Mouse (Mus musculus): ENCODE measurements at regions not wholly inside any gene's neighbourhood (a gene's known extent, or its start where the extent isn't known, plus 50 kb on each side); places are given as distances from the start of the nearest gene placed in this dataset.

DNA sequence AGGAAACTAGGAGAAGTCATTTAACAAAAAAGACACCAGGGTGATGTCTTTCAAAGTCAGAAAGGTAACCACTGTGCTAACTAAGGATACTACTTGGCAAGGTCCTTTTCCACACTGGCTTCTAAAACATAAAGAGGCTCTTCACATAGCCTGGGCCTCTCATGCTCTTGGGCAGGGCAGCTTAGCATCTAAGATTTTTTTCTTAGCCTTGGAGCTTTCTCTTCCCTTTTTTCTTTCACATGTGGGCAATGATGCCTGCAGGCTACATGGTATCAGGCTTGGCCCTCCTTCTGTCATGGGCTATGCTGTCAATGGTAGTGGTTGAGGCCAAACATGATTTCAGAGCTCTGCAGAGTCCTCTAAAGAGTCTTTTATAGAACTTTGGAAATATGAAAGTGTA, 60.6 kb downstream of the Serpinb6d start:
- TF ChIP-seq GATA1 (IDR thresholded peaks at IDR 0.05; ENCODE audit: borderline replicate concordance, low read length) (no peak), FLI1 (IDR thresholded peaks at IDR 0.05; ENCODE audit: low read length) (no peak)
